Mouse (Mus musculus): ENCODE results near the gene Cys1. TPM values are rescaled to one million over a fixed set of nuclear protein-coding genes. Genes with fewer than 3 reads are reported as not detected.
"Not testable (repeated sequence)": the region's sequence is repeated elsewhere in the genome, so short reads cannot be mapped to it uniquely, and the experiment has no call there.

The Cys1 gene
- polyA plus RNA-seq, 1 experiment from 2014 or later = 0.16 TPM

GRCm38 (mm10) chr12:24654065-24654862, 27.3 kb downstream of the Cys1 start:
- Histone ChIP-seq H3K36me3 (replicated peaks) (peaks cover 60% of the 10 kb centered on the region), H3K27me3 (replicated peaks; ENCODE audit: low read depth, poor library complexity, severe bottlenecking) (peaks cover 7% of the 10 kb centered on the region; the same call in 1 of the 2 replicates), H3K4me3 (no peak overlapping the region), H3K9me3 (no peaks in the 10 kb centered on the region), H3K27ac (replicated peaks) (no peak overlapping the region), H3K4me1 (peaks cover 37% of the 10 kb centered on the region)
- WGBS = 90% methylated on average over 16 of the region's 16 CpGs
- no peak for DNase-seq (ENCODE audit: low spot score)

- DNase-seq (ENCODE audit: low spot score) = peak; percentile 96
- Histone ChIP-seq H3K27me3 (replicated peaks; ENCODE audit: low read depth, poor library complexity, severe bottlenecking) (peaks cover 12% of the 10 kb centered on the region; the same call in 1 of the 2 replicates), H3K4me3 (peak overlapping the region; percentile 92), H3K27ac (replicated peaks) (peak overlapping the region; percentile 99), H3K9me3 (no peaks in the 10 kb centered on the region), H3K36me3 (replicated peaks) (peaks cover 36% of the 10 kb centered on the region), H3K4me1 (peaks cover 29% of the 10 kb centered on the region)
- 1% methylated on average over 36 of the region's 36 CpGs for WGBS
Measured at GRCm38 (mm10) chr12:24651642-24652342, 29.8 kb downstream of the Cys1 start.

GRCm38 (mm10) chr12:24651063-24651557, 30.5 kb downstream of the Cys1 start, which contains the start of gene Klf11:
Gene Klf11, plus strand, starts transcription at chr12:24651274.
- WGBS = under 1% methylated on average over 68 of the region's 68 CpGs
- no peaks in the 10 kb centered on the region for H3K9me3 ChIP-seq
- peak within 1 kb of the TSS; percentile 99 for H3K27ac ChIP-seq (replicated peaks)
- H3K27me3 ChIP-seq (replicated peaks; ENCODE audit: low read depth, poor library complexity, severe bottlenecking) = peaks cover 12% of the 10 kb centered on the region; the same call in 1 of the 2 replicates
- H3K4me3 ChIP-seq = peak within 1 kb of the TSS; percentile 92
- H3K4me1 ChIP-seq = peaks cover 24% of the 10 kb centered on the region
- H3K36me3 ChIP-seq (replicated peaks) = peaks cover 29% of the 10 kb centered on the region
- peak; percentile 99 for DNase-seq (ENCODE audit: low spot score)

- Histone ChIP-seq H3K36me3 (replicated peaks) (peaks cover 23% of the 10 kb centered on the region), H3K4me3 (peak overlapping the region; percentile 92), H3K4me1 (peaks cover 24% of the 10 kb centered on the region), H3K27ac (replicated peaks) (peak overlapping the region; percentile 99), H3K9me3 (no peaks in the 10 kb centered on the region), H3K27me3 (replicated peaks; ENCODE audit: low read depth, poor library complexity, severe bottlenecking) (peaks cover 12% of the 10 kb centered on the region; the same call in 1 of the 2 replicates)
- WGBS = 4% methylated on average over 22 of the region's 22 CpGs
- DNase-seq (ENCODE audit: low spot score) = no peak
Measured at GRCm38 (mm10) chr12:24650415-24651062, 31.1 kb downstream of the Cys1 start.

GRCm38 (mm10) chr12:24648094-24648493, 33.5 kb downstream of the Cys1 start:
- peaks cover 12% of the 10 kb centered on the region; the same call in 1 of the 2 replicates for H3K27me3 ChIP-seq (replicated peaks; ENCODE audit: low read depth, poor library complexity, severe bottlenecking)
- H3K27ac ChIP-seq (replicated peaks) = no peak overlapping the region
- no peak for DNase-seq (ENCODE audit: low spot score)
- peaks cover 24% of the 10 kb centered on the region for H3K4me1 ChIP-seq
- H3K4me3 ChIP-seq = no peak overlapping the region
- H3K36me3 ChIP-seq (replicated peaks) = no peaks in the 10 kb centered on the region
- WGBS = 62% methylated on average over 1 of the region's 1 CpGs
- H3K9me3 ChIP-seq = no peaks in the 10 kb centered on the region

- DNase-seq (ENCODE audit: low spot score) = no peak
- no peaks in the 10 kb centered on the region for H3K9me3 ChIP-seq
- peaks cover 7% of the 10 kb centered on the region for H3K4me1 ChIP-seq
- peaks cover 12% of the 10 kb centered on the region; the same call in 1 of the 2 replicates for H3K27me3 ChIP-seq (replicated peaks; ENCODE audit: low read depth, poor library complexity, severe bottlenecking)
- H3K27ac ChIP-seq (replicated peaks) = no peak overlapping the region
- 89% methylated on average over 6 of the region's 6 CpGs for WGBS
- H3K36me3 ChIP-seq (replicated peaks) = no peaks in the 10 kb centered on the region
- H3K4me3 ChIP-seq = no peak overlapping the region
Measured at GRCm38 (mm10) chr12:24645901-24646300, 35.7 kb downstream of the Cys1 start.

- 52% methylated on average over 1 of the region's 1 CpGs for WGBS
- Histone ChIP-seq H3K4me3 (no peak overlapping the region), H3K36me3 (replicated peaks) (no peaks in the 10 kb centered on the region), H3K27ac (replicated peaks) (no peak overlapping the region), H3K27me3 (replicated peaks; ENCODE audit: low read depth, poor library complexity, severe bottlenecking) (0 out of 2 replicates have a peak, but pooled peaks cover 5% of the 10 kb centered on the region), H3K9me3 (no peaks in the 10 kb centered on the region), H3K4me1 (no peaks in the 10 kb centered on the region)
- no peak for DNase-seq (ENCODE audit: low spot score)
Measured at GRCm38 (mm10) chr12:24644125-24644571, 37.5 kb downstream of the Cys1 start.

GRCm38 (mm10) chr12:24642370-24642802, 39.2 kb downstream of the Cys1 start:
- no peaks in the 10 kb centered on the region for H3K36me3 ChIP-seq (replicated peaks)
- H3K9me3 ChIP-seq = no peaks in the 10 kb centered on the region
- 0 out of 2 replicates have a peak overlapping the region, but pooled peaks have one; percentile 48 for H3K27ac ChIP-seq (replicated peaks)
- H3K4me1 ChIP-seq = no peaks in the 10 kb centered on the region
- no peak for DNase-seq (ENCODE audit: low spot score)
- 72% methylated on average over 4 of the region's 4 CpGs for WGBS
- no peaks in the 10 kb centered on the region for H3K27me3 ChIP-seq (replicated peaks; ENCODE audit: low read depth, poor library complexity, severe bottlenecking)
- no peak overlapping the region for H3K4me3 ChIP-seq

- DNase-seq (ENCODE audit: low spot score); H3K4me3 ChIP-seq; H3K27ac ChIP-seq (replicated peaks); H3K27me3 ChIP-seq (replicated peaks; ENCODE audit: low read depth, poor library complexity, severe bottlenecking); H3K36me3 ChIP-seq (replicated peaks); H3K9me3 ChIP-seq; H3K4me1 ChIP-seq: not testable (repeated sequence)
- WGBS = 94% methylated on average over 10 of the region's 10 CpGs
Measured at GRCm38 (mm10) chr12:24638787-24639186, 42.8 kb downstream of the Cys1 start.

GRCm38 (mm10) chr12:24634648-24635047, 47.0 kb downstream of the Cys1 start:
- H3K4me1 ChIP-seq = peaks cover 12% of the 10 kb centered on the region; the same call in 1 of the 2 replicates
- no peaks in the 10 kb centered on the region for H3K36me3 ChIP-seq (replicated peaks)
- no peak for DNase-seq (ENCODE audit: low spot score)
- H3K27ac ChIP-seq (replicated peaks) = no peak overlapping the region
- WGBS = 82% methylated on average over 3 of the region's 3 CpGs
- no peaks in the 10 kb centered on the region for H3K27me3 ChIP-seq (replicated peaks; ENCODE audit: low read depth, poor library complexity, severe bottlenecking)
- no peak overlapping the region for H3K4me3 ChIP-seq
- no peaks in the 10 kb centered on the region for H3K9me3 ChIP-seq

GRCm38 (mm10) chr12:24634212-24634611, 47.4 kb downstream of the Cys1 start:
- peaks cover 12% of the 10 kb centered on the region; the same call in 1 of the 2 replicates for H3K4me1 ChIP-seq
- WGBS = 83% methylated on average over 4 of the region's 4 CpGs
- H3K27me3 ChIP-seq (replicated peaks; ENCODE audit: low read depth, poor library complexity, severe bottlenecking) = no peaks in the 10 kb centered on the region
- DNase-seq (ENCODE audit: low spot score) = no peak
- H3K4me3 ChIP-seq = no peak overlapping the region
- H3K9me3 ChIP-seq = no peaks in the 10 kb centered on the region
- no peaks in the 10 kb centered on the region for H3K36me3 ChIP-seq (replicated peaks)
- H3K27ac ChIP-seq (replicated peaks) = no peak overlapping the region

GRCm38 (mm10) chr12:24633753-24634191, 47.8 kb downstream of the Cys1 start:
- H3K9me3 ChIP-seq = no peaks in the 10 kb centered on the region
- H3K4me1 ChIP-seq = peaks cover 12% of the 10 kb centered on the region; the same call in 1 of the 2 replicates
- H3K27ac ChIP-seq (replicated peaks) = no peak overlapping the region; the same call in 1 of the 2 replicates
- 71% methylated on average over 1 of the region's 1 CpGs for WGBS
- DNase-seq (ENCODE audit: low spot score) = no peak
- H3K27me3 ChIP-seq (replicated peaks; ENCODE audit: low read depth, poor library complexity, severe bottlenecking) = no peaks in the 10 kb centered on the region
- H3K4me3 ChIP-seq = no peak overlapping the region
- no peaks in the 10 kb centered on the region for H3K36me3 ChIP-seq (replicated peaks)

Data from embryonic facial prominence, embryonic 10.5 days (tissue).